Mouse (Mus musculus) CH12.LX (cell line): ENCODE measurements around the gene Kmt5b. TPM values are rescaled to one million over a fixed set of nuclear protein-coding genes. Genes with fewer than 3 reads are reported as not detected.

Source experiments
- DNase-seq: peaks from one replicate; pipeline ENCODE4 v3.0.0-alpha.2; 2013; ENCODE audit errors: extremely low read depth
- H3K27ac ChIP-seq: 2 replicates; pipeline ENCODE4 v1.5.1; 2012; ENCODE audit warnings: low read depth, mild to moderate bottlenecking, control low read depth, moderate library complexity; ENCODE audit not compliant: insufficient read depth
- H3K27me3 ChIP-seq: replicated peaks from 2 replicates; pipeline ENCODE3; 2012; ENCODE audit warnings: inconsistent platforms
- H3K36me3 ChIP-seq, 2 experiments: replicated peaks in 1 of 2; 2 replicates each; pipeline versions ENCODE3 to v1.6.1; 2012; ENCODE audit warnings: inconsistent platforms in 1 of 2, low read length in 1 of 2, mild to moderate bottlenecking in 1 of 2, mixed read lengths in 1 of 2, moderate library complexity in 1 of 2; ENCODE audit not compliant: control insufficient read depth in 1 of 2, insufficient read depth in 1 of 2
- H3K4me1 ChIP-seq, 2 experiments: 2 replicates each; pipeline ENCODE4 v1.6.1; 2012; ENCODE audit warnings: inconsistent platforms in 1 of 2, moderate library complexity in 1 of 2; ENCODE audit not compliant: insufficient read depth in 2 of 2, control insufficient read depth in 1 of 2
- H3K4me2 ChIP-seq: 2 replicates; pipeline ENCODE4 v1.6.1; 2012; ENCODE audit warnings: low read depth, mild to moderate bottlenecking, control low read depth; ENCODE audit not compliant: poor library complexity, insufficient read depth, severe bottlenecking
- H3K4me3 ChIP-seq, 3 experiments: fragments of 150-350 bp in 1 of 3; sonication (generic) in 1 of 3; replicated peaks in 1 of 3; 2 replicates each; pipeline versions ENCODE3 to v1.5.1; 2011 to 2012; ENCODE audit warnings: low read depth in 2 of 3, low read length in 2 of 3, mild to moderate bottlenecking in 2 of 3, moderate library complexity in 2 of 3, control low read depth in 1 of 3, improper control_type of control experiment in 1 of 3, inconsistent platforms in 1 of 3, mixed read lengths in 1 of 3; ENCODE audit not compliant: poor library complexity in 1 of 3
- H3K79me2 ChIP-seq: replicated peaks from 2 replicates; pipeline ENCODE4 v1.6.1; 2012; ENCODE audit warnings: mild to moderate bottlenecking, moderate library complexity; ENCODE audit not compliant: control insufficient read depth, poor library complexity, insufficient read depth, severe bottlenecking; ENCODE audit errors: extremely low read depth
- H3K9ac ChIP-seq: 2 replicates; pipeline ENCODE4 v1.6.1; 2012; ENCODE audit warnings: low read depth, mild to moderate bottlenecking, control low read depth, moderate library complexity; ENCODE audit not compliant: insufficient read depth
- H3K9me3 ChIP-seq: replicated peaks from 2 replicates; pipeline ENCODE3; 2012; ENCODE audit warnings: low read length, inconsistent platforms, mixed read lengths
- EP300 ChIP-seq: IDR thresholded peaks from 2 replicates; pipeline ENCODE4 v1.6.1; 2011; ENCODE audit warnings: low read length, improper control_type of control experiment
- HCFC1 ChIP-seq: IDR thresholded peaks from 2 replicates; pipeline ENCODE4 v1.6.1; 2012; ENCODE audit warnings: low read depth, mild to moderate bottlenecking, inconsistent platforms, low read length, improper control_type of control experiment
- IRF4 ChIP-seq: IDR thresholded peaks from 2 replicates; pipeline ENCODE4 v1.6.1; 2014; ENCODE audit warnings: low read depth, mild to moderate bottlenecking, inconsistent platforms, low read length, improper control_type of control experiment
- JUN ChIP-seq: IDR thresholded peaks from 2 replicates; pipeline ENCODE4 v1.6.1; 2011; ENCODE audit warnings: low read depth, mild to moderate bottlenecking, low read length, improper control_type of control experiment, moderate library complexity; ENCODE audit not compliant: insufficient read depth
- JUND ChIP-seq: conservative IDR thresholded peaks from 2 replicates; pipeline ENCODE4 v1.6.1; 2011; ENCODE audit warnings: low read depth, low read length, improper control_type of control experiment
- MEF2A ChIP-seq: IDR thresholded peaks from 2 replicates; pipeline ENCODE4 v1.6.1; 2014; ENCODE audit warnings: low read depth, mild to moderate bottlenecking, inconsistent platforms, low read length, improper control_type of control experiment, borderline replicate concordance
- MXI1 ChIP-seq: IDR thresholded peaks from 2 replicates; pipeline ENCODE4 v1.6.1; 2011; ENCODE audit warnings: mild to moderate bottlenecking, low read depth, low read length, improper control_type of control experiment
- NELFE ChIP-seq: IDR thresholded peaks from 2 replicates; pipeline ENCODE4 v1.6.1; 2011; ENCODE audit warnings: low read depth, low read length, improper control_type of control experiment
- PAX5 ChIP-seq: IDR thresholded peaks from 2 replicates; pipeline ENCODE4 v1.6.1; 2012; ENCODE audit warnings: low read length, inconsistent platforms, mixed read lengths
- SIN3A ChIP-seq: IDR thresholded peaks from 2 replicates; pipeline ENCODE4 v1.6.1; 2012; ENCODE audit warnings: low read length, improper control_type of control experiment, inconsistent platforms
- UBTF ChIP-seq: IDR thresholded peaks from 2 replicates; pipeline ENCODE4 v1.6.1; 2012; ENCODE audit warnings: low read depth, mild to moderate bottlenecking, inconsistent platforms, low read length, improper control_type of control experiment, moderate library complexity
- USF1 ChIP-seq: IDR thresholded peaks from 2 replicates; pipeline ENCODE4 v1.6.1; 2014; ENCODE audit warnings: low read depth, mild to moderate bottlenecking, inconsistent platforms, low read length, improper control_type of control experiment
- ZMIZ1 ChIP-seq: IDR thresholded peaks from 2 replicates; pipeline ENCODE4 v1.6.1; 2012; ENCODE audit warnings: low read depth, mild to moderate bottlenecking, inconsistent platforms, low read length, improper control_type of control experiment
- ZNF384 ChIP-seq: IDR thresholded peaks from 2 replicates; pipeline ENCODE4 v1.6.1; 2012; ENCODE audit warnings: low read depth, low read length, improper control_type of control experiment, inconsistent platforms
- dilution Hi-C: fragments of 300-500 bp; cut with MboI; formaldehyde crosslinking; loops from 2 replicates; pipeline ENCODE4 v1.14.3; 2020; ENCODE audit warnings: low sequenced_read_pairs; ENCODE audit not compliant: extremely low pct_unique_long_range_greater_than_20kb, extremely low pct_ligation_motif_present
- in situ Hi-C: fragments of 300-500 bp; cut with MboI; formaldehyde crosslinking; loops from 3 replicates; pipeline ENCODE4 v1.14.3; 2019; ENCODE audit warnings: low sequenced_read_pairs, low pct_ligation_motif_present, low pct_unique_long_range_greater_than_20kb, mixed read lengths
- polyA plus RNA-seq: library from polyadenylated mRNA; unstranded; fragments of >175 nt; gene quantifications from 2 replicates; pipeline ENCODE4 v1.2.1, GENCODE M21; 2012; ENCODE audit warnings: low read depth; ENCODE audit not compliant: insufficient read length
- total RNA-seq, 2 experiments: library from RNA; depleted of rRNA; stranded (reverse); fragments of 300-350 nt in 1 of 2; fragments of >200 nt in 1 of 2; gene quantifications; 2 replicates each; pipeline ENCODE4 v1.2.3; 2012 to 2014

The Kmt5b gene
- total and polyA plus RNA-seq, 3 experiments = 10.9 to 16.6 (median 13.9) TPM

DNA sequence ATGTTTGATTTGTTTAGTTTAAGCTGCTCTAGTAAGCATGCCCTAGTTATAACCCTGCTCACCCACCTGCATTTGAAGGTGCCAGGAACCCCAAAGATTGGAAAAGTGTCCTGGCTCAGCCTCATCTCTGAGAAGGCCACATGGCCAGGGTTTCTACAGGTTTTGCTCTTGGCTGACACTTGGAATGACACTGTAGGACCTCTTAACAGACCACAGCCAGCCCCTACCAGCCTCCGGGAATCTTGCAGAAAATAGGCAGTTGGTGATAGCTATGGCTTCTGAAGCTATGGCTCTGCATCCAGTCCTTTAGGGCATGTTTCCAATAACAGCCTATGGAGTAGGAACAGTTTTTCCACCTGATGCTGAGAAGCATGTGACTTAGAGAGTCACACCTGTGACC is 77.6 kb downstream of the Kmt5b start:
- no peaks in the 10 kb centered on the region for H3K79me2 ChIP-seq
- in situ Hi-C loops = no loop called here
- no peak overlapping the region for H3K4me3 ChIP-seq
- no peaks in the 10 kb centered on the region for H3K9me3 ChIP-seq
- no peak overlapping the region for H3K4me2 ChIP-seq
- no peak overlapping the region for H3K27ac ChIP-seq
- no peak for DNase-seq
- H3K4me1 ChIP-seq = peaks cover 2 to 16% of the 10 kb centered on the region in 2 experiments; a peak in 3 of 4 replicates
- no peaks in the 10 kb centered on the region for H3K27me3 ChIP-seq
- H3K36me3 ChIP-seq = no peaks in the 10 kb centered on the region
- TF ChIP-seq ZMIZ1 = no peak
- TF ChIP-seq PAX5 = no peak
- no peak for TF ChIP-seq IRF4
- TF ChIP-seq EP300 = no peak
- TF ChIP-seq HCFC1 = no peak
- dilution Hi-C loops = no loop called here
- no peak overlapping the region for H3K9ac ChIP-seq

DNA sequence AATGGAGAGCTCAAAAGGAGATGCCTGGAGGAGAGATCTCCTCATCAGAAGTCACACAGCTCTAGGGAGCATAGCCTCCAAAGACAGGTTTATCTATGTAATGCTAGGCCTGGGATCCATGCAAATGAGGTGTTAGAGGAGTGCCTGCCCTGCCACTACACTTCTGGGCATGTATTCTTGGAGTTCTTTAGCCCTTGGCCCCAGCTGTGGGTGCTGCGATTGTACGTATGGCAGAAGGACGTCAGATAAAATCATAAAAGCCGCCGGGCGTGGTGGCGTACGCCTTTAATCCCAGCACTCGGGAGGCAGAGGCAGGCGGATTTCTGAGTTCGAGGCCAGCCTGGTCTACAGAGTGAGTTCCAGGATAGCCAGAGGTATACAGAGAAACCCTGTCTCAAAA is 78.1 kb downstream of the Kmt5b start:
- H3K4me1 ChIP-seq = peaks cover 2 to 14% of the 10 kb centered on the region in 2 experiments; a peak in 3 of 4 replicates
- H3K4me3 ChIP-seq = no peak overlapping the region
- H3K79me2 ChIP-seq = no peaks in the 10 kb centered on the region
- no peaks in the 10 kb centered on the region for H3K27me3 ChIP-seq
- H3K9ac ChIP-seq = no peak overlapping the region
- no peaks in the 10 kb centered on the region for H3K9me3 ChIP-seq
- in situ Hi-C loops (no loop called here), dilution Hi-C loops (no loop called here)
- DNase-seq = no peak
- no peak overlapping the region for H3K4me2 ChIP-seq
- H3K36me3 ChIP-seq = no peaks in the 10 kb centered on the region
- H3K27ac ChIP-seq = no peak overlapping the region
- TF ChIP-seq USF1 (no peak), JUND (no peak), JUN (no peak), UBTF (no peak), ZNF384 (no peak), NELFE (no peak), MEF2A (no peak)
- TF ChIP-seq, all 38 proteins: peak for 0

DNA sequence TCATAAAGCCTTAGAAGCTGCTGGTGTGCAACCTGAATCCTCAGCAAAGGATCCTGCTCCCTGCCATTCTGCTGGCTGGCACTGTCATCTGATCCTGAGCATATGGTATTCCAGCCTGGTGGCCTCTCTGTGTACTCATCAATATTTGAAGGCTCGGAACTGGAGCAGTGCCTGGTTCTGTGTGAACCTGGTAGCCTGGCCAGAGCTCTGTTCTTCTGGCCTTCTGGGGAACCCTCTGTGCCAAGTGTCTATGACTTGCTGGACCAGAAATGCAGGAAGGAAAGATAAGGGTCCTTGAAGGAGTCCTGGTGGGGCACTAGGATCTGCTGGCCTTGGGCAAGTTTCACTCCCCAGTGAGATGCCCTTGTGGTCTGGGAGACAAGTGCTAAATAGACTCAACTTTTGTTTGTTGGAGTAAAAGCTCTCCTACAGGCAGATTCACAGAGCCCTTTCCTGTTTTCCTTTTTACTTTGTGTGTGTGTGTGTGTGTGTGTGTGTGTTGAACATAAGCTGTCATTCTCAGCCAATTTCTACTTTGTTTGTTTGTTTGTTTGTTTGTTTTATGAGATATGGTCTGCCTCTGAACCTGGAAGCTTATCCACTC is 78.7 kb downstream of the Kmt5b start:
- Histone ChIP-seq H3K27ac (no peak overlapping the region), H3K9me3 (no peaks in the 10 kb centered on the region), H3K36me3 (no peaks in the 10 kb centered on the region), H3K4me1 (peaks cover 4 to 16% of the 10 kb centered on the region in 2 experiments), H3K79me2 (no peaks in the 10 kb centered on the region), H3K4me2 (no peak overlapping the region), H3K27me3 (no peaks in the 10 kb centered on the region), H3K4me3 (no peak overlapping the region), H3K9ac (no peak overlapping the region)
- dilution Hi-C loops = no loop called here
- TF ChIP-seq SIN3A (no peak), MXI1 (no peak), ZMIZ1 (no peak), USF1 (no peak), PAX5 (no peak)
- DNase-seq = no peak
- in situ Hi-C loops = no loop called here
